Mouse (Mus musculus): ENCODE measurements at regions not wholly inside any gene's neighbourhood (a gene's known extent, or its start where the extent isn't known, plus 50 kb on each side); places are given as distances from the start of the nearest gene placed in this dataset.
A peak's percentile ranks its signal among the peaks of the same experiment; 100 is the strongest.

DNA sequence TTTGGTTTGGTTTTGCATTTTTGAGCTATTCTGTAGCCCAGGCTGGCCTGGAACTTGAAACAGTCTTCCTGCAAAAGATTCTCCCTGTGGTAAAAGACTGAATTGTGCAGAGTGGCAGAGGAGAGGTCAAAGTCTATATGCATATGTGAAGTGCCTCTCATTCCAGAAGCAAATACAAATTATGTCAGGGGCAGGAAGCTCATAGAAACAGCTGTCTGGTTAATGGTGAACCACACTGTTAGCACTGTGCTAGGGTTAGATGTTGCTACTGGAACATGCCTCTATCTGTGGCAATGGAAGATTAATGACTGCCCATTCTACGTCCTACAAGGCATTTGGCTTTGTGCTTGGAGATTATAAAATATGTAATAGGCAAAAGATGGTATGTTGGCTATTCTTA is 144.4 kb upstream of the Slc35f3 start:
- H3K9me3 ChIP-seq (replicated peaks; ENCODE audit: insufficient read depth, low read length), result no peaks in the 10 kb centered on the region
- no peak overlapping the region for H3K9ac ChIP-seq (ENCODE audit: control insufficient read depth, low read depth, low read length, poor library complexity, severe bottlenecking)
- no peak for TF ChIP-seq CHD2 (IDR thresholded peaks at IDR 0.05; ENCODE audit: low read length)
- no peak overlapping the region for H3K27ac ChIP-seq (ENCODE audit: control insufficient read depth, low read depth, low read length)
- H3K36me3 ChIP-seq (ENCODE audit: control insufficient read depth in 1 of 2, insufficient read depth in 2 of 2, low read length in 2 of 2), result no peaks in the 10 kb centered on the region
- DNase-seq (ENCODE audit: low read depth, low spot score), result no peak
- H3K4me1 ChIP-seq (ENCODE audit: control insufficient read depth in 1 of 2, insufficient read depth in 2 of 2, low read length in 2 of 2), result no peaks in the 10 kb centered on the region
- H3K4me3 ChIP-seq (ENCODE audit: control insufficient read depth in 1 of 2, insufficient read depth in 1 of 2, low read depth in 2 of 2, low read length in 2 of 2), result no peak overlapping the region
- no peaks in the 10 kb centered on the region for H3K79me2 ChIP-seq (ENCODE audit: control insufficient read depth, insufficient read depth, low read length, poor library complexity)
- H3K27me3 ChIP-seq (ENCODE audit: control insufficient read depth in 1 of 2, insufficient read depth in 2 of 2, low read length in 2 of 2), result no peaks in the 10 kb centered on the region

GRCm38 (mm10) chr8:126157452-126158185 is 140.7 kb upstream of the Slc35f3 start:
- TF ChIP-seq CTCF (IDR thresholded peaks at IDR 0.05 in 2 of 3, conservative IDR thresholded peaks at IDR 0.05 in 1 of 3; ENCODE audit: control insufficient read depth in 1 of 3, insufficient read depth in 1 of 3, low read depth in 2 of 3, low read length in 3 of 3, poor library complexity in 1 of 3, severe bottlenecking in 1 of 3) (peak in 1 of 3 experiments; percentile 7; a peak in 1 of 6 replicates), SMC3 (IDR thresholded peaks at IDR 0.05; ENCODE audit: low read depth, low read length) (no peak), KAT2A (conservative IDR thresholded peaks at IDR 0.05; ENCODE audit: low read depth, low read length) (no peak)
- DNase-seq (ENCODE audit: low read depth, low spot score), result no peak
- no peaks in the 10 kb centered on the region for H3K27me3 ChIP-seq (ENCODE audit: control insufficient read depth in 1 of 2, insufficient read depth in 2 of 2, low read length in 2 of 2)
- no peaks in the 10 kb centered on the region for H3K4me1 ChIP-seq (ENCODE audit: control insufficient read depth in 1 of 2, insufficient read depth in 2 of 2, low read length in 2 of 2)
- no peak overlapping the region for H3K27ac ChIP-seq (ENCODE audit: control insufficient read depth, low read depth, low read length)
- no peak overlapping the region for H3K4me3 ChIP-seq (ENCODE audit: control insufficient read depth in 1 of 2, insufficient read depth in 1 of 2, low read depth in 2 of 2, low read length in 2 of 2)
- no peaks in the 10 kb centered on the region for H3K36me3 ChIP-seq (ENCODE audit: control insufficient read depth in 1 of 2, insufficient read depth in 2 of 2, low read length in 2 of 2)
- H3K79me2 ChIP-seq (ENCODE audit: control insufficient read depth, insufficient read depth, low read length, poor library complexity), result no peaks in the 10 kb centered on the region
- no peaks in the 10 kb centered on the region for H3K9me3 ChIP-seq (replicated peaks; ENCODE audit: insufficient read depth, low read length)
- no peak overlapping the region for H3K9ac ChIP-seq (ENCODE audit: control insufficient read depth, low read depth, low read length, poor library complexity, severe bottlenecking)

- Histone ChIP-seq H3K79me2 (ENCODE audit: control insufficient read depth, insufficient read depth, low read length, poor library complexity) (no peaks in the 10 kb centered on the region), H3K9ac (ENCODE audit: control insufficient read depth, low read depth, low read length, poor library complexity, severe bottlenecking) (no peak overlapping the region), H3K4me3 (ENCODE audit: control insufficient read depth in 1 of 2, insufficient read depth in 1 of 2, low read depth in 2 of 2, low read length in 2 of 2) (no peak overlapping the region), H3K36me3 (ENCODE audit: control insufficient read depth in 1 of 2, insufficient read depth in 2 of 2, low read length in 2 of 2) (no peaks in the 10 kb centered on the region), H3K9me3 (replicated peaks; ENCODE audit: insufficient read depth, low read length) (no peaks in the 10 kb centered on the region), H3K4me1 (ENCODE audit: control insufficient read depth in 1 of 2, insufficient read depth in 2 of 2, low read length in 2 of 2) (no peaks in the 10 kb centered on the region), H3K27ac (ENCODE audit: control insufficient read depth, low read depth, low read length) (no peak overlapping the region), H3K27me3 (ENCODE audit: control insufficient read depth in 1 of 2, insufficient read depth in 2 of 2, low read length in 2 of 2) (no peaks in the 10 kb centered on the region)
- TF ChIP-seq E2F4 (IDR thresholded peaks at IDR 0.05; ENCODE audit: borderline replicate concordance, low read depth, low read length) (no peak), POLR2AphosphoS5 (IDR thresholded peaks at IDR 0.05; ENCODE audit: borderline replicate concordance, low read depth, low read length) (peak; percentile 63; the same call in 1 of the 2 replicates)
- no peak for DNase-seq (ENCODE audit: low read depth, low spot score)
Measured at GRCm38 (mm10) chr8:126159485-126159884, 138.9 kb upstream of the Slc35f3 start.

- Histone ChIP-seq H3K36me3 (ENCODE audit: control insufficient read depth in 1 of 2, insufficient read depth in 2 of 2, low read length in 2 of 2) (no peaks in the 10 kb centered on the region), H3K27me3 (ENCODE audit: control insufficient read depth in 1 of 2, insufficient read depth in 2 of 2, low read length in 2 of 2) (no peaks in the 10 kb centered on the region), H3K27ac (ENCODE audit: control insufficient read depth, low read depth, low read length) (no peak overlapping the region), H3K9ac (ENCODE audit: control insufficient read depth, low read depth, low read length, poor library complexity, severe bottlenecking) (no peak overlapping the region), H3K4me3 (ENCODE audit: control insufficient read depth in 1 of 2, insufficient read depth in 1 of 2, low read depth in 2 of 2, low read length in 2 of 2) (no peak overlapping the region), H3K9me3 (replicated peaks; ENCODE audit: insufficient read depth, low read length) (no peaks in the 10 kb centered on the region), H3K4me1 (ENCODE audit: control insufficient read depth in 1 of 2, insufficient read depth in 2 of 2, low read length in 2 of 2) (no peaks in the 10 kb centered on the region), H3K79me2 (ENCODE audit: control insufficient read depth, insufficient read depth, low read length, poor library complexity) (no peaks in the 10 kb centered on the region)
- TF ChIP-seq SMC3 (IDR thresholded peaks at IDR 0.05; ENCODE audit: low read depth, low read length), result no peak
- no peak for TF ChIP-seq NELFE (IDR thresholded peaks at IDR 0.05; ENCODE audit: low read depth, low read length)
- no peak for TF ChIP-seq GABPA (IDR thresholded peaks at IDR 0.05; ENCODE audit: low read depth, low read length)
- TF ChIP-seq TCF12 (IDR thresholded peaks at IDR 0.05; ENCODE audit: low read depth, low read length), result 0 out of 2 replicates have a peak, but pooled peaks have one; percentile 18
- no peak for TF ChIP-seq CTCF (IDR thresholded peaks at IDR 0.05 in 2 of 3, conservative IDR thresholded peaks at IDR 0.05 in 1 of 3; ENCODE audit: control insufficient read depth in 1 of 3, insufficient read depth in 1 of 3, low read depth in 2 of 3, low read length in 3 of 3, poor library complexity in 1 of 3, severe bottlenecking in 1 of 3)
- 0 out of 2 replicates have a peak, but pooled peaks have one; percentile 17 for TF ChIP-seq ETS1 (IDR thresholded peaks at IDR 0.05; ENCODE audit: low read depth, low read length)
- no peak for DNase-seq (ENCODE audit: low read depth, low spot score)
Measured at GRCm38 (mm10) chr8:126160356-126160975, 137.9 kb upstream of the Slc35f3 start.

Data from MEL (cell line).